In genomic region chr14:20047814-20048480, GRCm38 (mm10) we compare ENCODE assay signal across 14 mouse cellular contexts.
DNase-seq lines count a peak whose midpoint lies in the region; ATAC-seq lines count a peak whose summit lies in the region.
"Had no signal": no experiment of that assay in that cellular context is flagged by ENCODE, and none has a peak within 500 bp of the region (broad histone marks: within the 10 kb centered on the region; RNA-seq: fewer than 3 reads in every experiment).

No protein-coding gene starts in this region.

- H3K36me3 ChIP-seq in forebrain, embryonic 12.5 days (replicated peaks): no peaks in the 10 kb centered on the region
- H3K36me3 ChIP-seq: limb, embryonic 12.5 days had no signal

- no peak overlapping the region for H3K4me3 ChIP-seq in forebrain, embryonic 12.5 days (replicated peaks)
- H3K4me3 ChIP-seq: limb, embryonic 12.5 days had no signal

- WGBS in forebrain, embryonic 12.5 days: 33% methylated on average over 3 of the region's 3 CpGs

- no peaks in the 10 kb centered on the region for H3K27me3 ChIP-seq in forebrain, embryonic 12.5 days
- H3K27me3 ChIP-seq: limb, embryonic 12.5 days had no signal

- H3K27ac ChIP-seq in forebrain, embryonic 12.5 days: peak overlapping the region; percentile 74
- H3K27ac ChIP-seq: limb, embryonic 12.5 days had no signal

- peak; percentile 31 for DNase-seq in right cerebral cortex, adult 18-20 months
- DNase-seq in right cerebral cortex, postnatal 14 days: no peak
- DNase-seq in left cerebral cortex, postnatal 25 days (ENCODE audit: low spot score in 2 of 2): peak; percentile 42 to 55
- DNase-seq in retina, embryonic 14.5 days (ENCODE audit: low spot score): peak; percentile 36
- no peak for DNase-seq in kidney, adult 11 months
- DNase-seq in gastrocnemius, postnatal 36 days: no peak
- DNase-seq: cerebellum, adult 11-12 months; heart, adult 18-20 months; kidney, postnatal 36 days; lung, postnatal 4 days; thymus, postnatal 4 days had no signal

- no peak overlapping the region for H3K4me2 ChIP-seq in forebrain, embryonic 12.5 days
- H3K4me2 ChIP-seq: limb, embryonic 12.5 days had no signal

- intact Hi-C loops in left cerebral cortex, postnatal 25 days (cut with DNase I): no loop called here
- intact Hi-C loops in gastrocnemius, postnatal 36 days (cut with DNase I): no loop called here

- H3K9ac ChIP-seq in forebrain, embryonic 12.5 days: no peak overlapping the region
- H3K9ac ChIP-seq: limb, embryonic 12.5 days had no signal

- H3K9me3 ChIP-seq in forebrain, embryonic 12.5 days: no peaks in the 10 kb centered on the region
- H3K9me3 ChIP-seq: limb, embryonic 12.5 days had no signal

- H3K4me1 ChIP-seq in forebrain, embryonic 12.5 days: peaks cover 16% of the 10 kb centered on the region
- H3K4me1 ChIP-seq: limb, embryonic 12.5 days had no signal

- ATAC-seq in forebrain, embryonic 12.5 days (ENCODE audit: low FRiP score): peak; percentile 95
- ATAC-seq in CD4-positive, CD25-positive, alpha-beta regulatory T cell, adult 4 months: no peak

Comparison
In these comparisons a context has a peak if more than half of its experiments do, and no peak if none do; other contexts are left out.
1. DNase-seq: peak in right cerebral cortex, adult 18-20 months (single experiment), left cerebral cortex, postnatal 25 days (2 of 2) and retina, embryonic 14.5 days (single experiment); none in right cerebral cortex, postnatal 14 days (single experiment), kidney, adult 11 months (single experiment) and gastrocnemius, postnatal 36 days (0 of 2).